Mouse (Mus musculus) gastrocnemius, postnatal 36 days (tissue): ENCODE measurements around the gene Plekha6. TPM values are rescaled to one million over a fixed set of nuclear protein-coding genes. Genes with fewer than 3 reads are reported as not detected.

Source experiments
- DNase-seq, 2 experiments: peaks; one replicate each; pipeline ENCODE4 v3.0.0; 2022
- intact Hi-C: fragments of 180-260 bp; cut with DNase I; formaldehyde crosslinking; loops from one replicate; pipeline ENCODE4 v1.15.1; 2025
- long read RNA-seq, 2 experiments: library from polyadenylated mRNA; stranded (forward); transcript quantifications; one replicate each; pipeline ENCODE4 v2.0.0; 2021
- total RNA-seq, 2 experiments: library from RNA; stranded (reverse); gene quantifications; 2 replicates each; pipeline ENCODE4 v1.2.3; 2021

Gene Plekha6
- 10 to 100 TPM in 1 of 2 experiments, 1 to 10 TPM in 1; 6.7 to 11.5 TPM for total RNA-seq
- long read RNA-seq, experiment 1, partial matches to known transcripts: 0 of 1 reads
- long read RNA-seq, experiment 1, other reads (novel, unspliced or antisense): 0 of 1 reads
- long read RNA-seq, experiment 2, partial matches to known transcripts: 1 of 3 reads
- long read RNA-seq, experiment 2, other reads (novel, unspliced or antisense): 2 of 3 reads

- DNase-seq: no peak
- intact Hi-C loops: no loop called here
These were observed at the start of gene Plekha6 for GRCm38 (mm10) chr1:133163820-133164431. Gene Plekha6 (plus strand): TSS chr1:133164210.

- no peak for DNase-seq
- intact Hi-C loops: no loop called here
These were observed 47.9 kb upstream of the Plekha6 start for GRCm38 (mm10) chr1:133116108-133116507.

- no peak for DNase-seq
- intact Hi-C loops: no loop called here
These were observed 45.9 kb upstream of the Plekha6 start for GRCm38 (mm10) chr1:133118127-133118526.

GRCm38 (mm10) chr1:133118844-133119243 lies 45.2 kb upstream of the Plekha6 start:
- DNase-seq: no peak
- intact Hi-C loops: no loop called here

GRCm38 (mm10) chr1:133119931-133120712 lies 43.9 kb upstream of the Plekha6 start:
- intact Hi-C loops: no loop called here
- DNase-seq: no peak

GRCm38 (mm10) chr1:133121246-133121645 lies 42.8 kb upstream of the Plekha6 start:
- intact Hi-C loops: no loop called here
- DNase-seq: no peak

- intact Hi-C loops: no loop called here
These were observed 39.9 kb upstream of the Plekha6 start for GRCm38 (mm10) chr1:133124137-133124536.

GRCm38 (mm10) chr1:133125640-133126364 lies 38.2 kb upstream of the Plekha6 start:
- no peak for DNase-seq
- intact Hi-C loops: no loop called here

More at GRCm38 (mm10) chr1:133124137-133124536, 39.9 kb upstream of the Plekha6 start:
- no peak for DNase-seq

- DNase-seq: no peak
- intact Hi-C loops: no loop called here
These were observed 37.7 kb upstream of the Plekha6 start for GRCm38 (mm10) chr1:133126365-133126740.

GRCm38 (mm10) chr1:133127328-133127727 lies 36.7 kb upstream of the Plekha6 start:
- no peak for DNase-seq
- intact Hi-C loops: no loop called here

GRCm38 (mm10) chr1:133129471-133130221 lies 34.4 kb upstream of the Plekha6 start:
- intact Hi-C loops: no loop called here
- DNase-seq: no peak

- intact Hi-C loops: no loop called here
- DNase-seq: peak; percentile 94 to 98
These were observed 33.1 kb upstream of the Plekha6 start, which contains the start of gene Ppp1r15b for GRCm38 (mm10) chr1:133130638-133131560. Gene Ppp1r15b (plus strand): TSS chr1:133131143.

- no peak for DNase-seq
- intact Hi-C loops: no loop called here
These were observed 32.5 kb upstream of the Plekha6 start for GRCm38 (mm10) chr1:133131561-133131905.

GRCm38 (mm10) chr1:133131936-133132335 lies 32.1 kb upstream of the Plekha6 start:
- DNase-seq: no peak
- intact Hi-C loops: no loop called here

- intact Hi-C loops: no loop called here
- DNase-seq: no peak
These were observed 31.4 kb upstream of the Plekha6 start for GRCm38 (mm10) chr1:133132388-133133326.

- intact Hi-C loops: no loop called here
- DNase-seq: no peak
These were observed 30.6 kb upstream of the Plekha6 start for GRCm38 (mm10) chr1:133133425-133133824.

- no peak for DNase-seq
- intact Hi-C loops: no loop called here
These were observed 29.9 kb upstream of the Plekha6 start for GRCm38 (mm10) chr1:133134071-133134470.

- intact Hi-C loops: no loop called here
- DNase-seq: no peak
These were observed 29.1 kb upstream of the Plekha6 start for GRCm38 (mm10) chr1:133134881-133135280.
